Mouse (Mus musculus) spleen, postnatal 14 days (tissue): ENCODE data around the gene Osm.

Experiments used
- DNase-seq, 2 experiments: peaks; one replicate each; pipeline ENCODE4 v3.0.0; 2021 to 2022; ENCODE audit warnings: low spot score in 2 of 2

Gene Osm

DNA sequence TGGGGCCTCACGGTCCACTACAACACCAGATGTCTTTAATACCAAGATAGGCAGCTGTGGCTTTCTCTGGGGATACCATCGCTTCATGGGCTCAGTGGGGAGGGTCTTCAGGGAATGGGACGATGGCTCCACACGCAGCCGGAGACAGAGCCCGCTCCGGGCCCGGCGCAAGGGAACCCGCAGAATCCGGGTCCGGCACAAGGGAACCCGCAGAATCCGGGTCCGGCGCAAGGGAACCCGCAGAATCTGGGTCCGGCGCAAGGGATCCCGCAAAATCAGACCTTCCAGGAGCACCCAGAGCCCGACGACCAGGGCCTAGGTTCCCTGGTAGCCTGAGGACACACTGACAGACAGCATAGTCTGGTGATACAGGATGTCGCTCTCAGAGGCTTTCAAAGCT, 3.5 kb downstream of the Osm start:
- no peak for DNase-seq

DNA sequence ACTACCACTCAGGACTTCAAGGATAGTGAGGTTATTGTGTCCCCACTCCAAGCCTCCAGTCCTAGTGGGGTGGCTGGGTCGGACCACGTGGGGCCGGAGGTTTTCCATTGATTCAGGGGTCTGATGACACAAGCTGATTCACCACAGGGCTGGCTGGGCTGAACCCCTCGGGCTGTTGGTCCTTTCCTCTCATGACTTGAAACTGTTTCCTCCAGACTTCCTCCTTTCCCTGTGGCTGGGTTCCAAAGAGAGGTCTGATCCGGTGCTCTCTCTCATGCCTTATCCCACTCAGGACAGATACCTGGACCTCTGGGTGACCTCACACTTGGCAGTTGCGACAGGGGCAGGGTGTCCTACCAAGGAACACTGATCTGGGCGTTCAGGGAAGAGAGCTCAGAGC, 3.9 kb downstream of the Osm start:
- no peak for DNase-seq

DNA sequence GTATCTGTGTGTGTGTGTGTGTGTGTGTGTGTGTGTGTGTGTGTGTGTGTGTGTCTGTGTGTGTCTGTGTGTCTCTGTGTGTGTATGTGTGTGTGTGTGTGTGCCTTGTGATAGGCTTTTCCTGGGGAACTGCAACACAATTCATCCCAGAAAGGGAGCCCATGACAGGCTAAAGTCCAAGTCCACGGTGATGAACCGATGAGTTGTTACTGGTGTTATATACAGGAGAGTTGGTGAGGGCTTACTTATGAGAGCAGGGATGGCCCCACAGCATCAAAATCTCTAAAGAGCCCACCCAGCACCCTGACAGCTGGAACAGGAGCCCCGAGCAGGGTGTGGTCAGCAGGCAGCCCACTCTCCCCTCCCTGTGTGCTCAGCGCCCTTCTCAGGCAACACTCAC, 5.0 kb downstream of the Osm start:
- no peak for DNase-seq

DNA sequence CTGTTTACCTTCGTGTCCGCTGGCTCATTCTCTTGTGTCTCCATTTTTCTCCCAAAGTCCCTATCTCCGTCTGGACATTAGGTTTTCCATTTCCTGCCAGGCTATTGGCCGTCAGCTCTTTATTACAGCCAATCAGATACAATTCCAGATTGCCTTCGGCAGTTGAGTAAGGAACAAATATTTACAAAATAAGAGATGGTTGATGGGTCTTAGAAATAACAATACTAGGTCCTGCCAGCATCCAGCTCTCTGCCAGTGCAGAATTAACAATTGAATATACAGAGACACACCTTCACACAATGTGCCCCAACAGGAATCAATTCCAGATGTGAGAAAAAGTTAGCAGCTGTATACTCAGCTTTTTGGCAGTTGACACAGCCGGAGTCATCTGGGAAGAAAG, 9.9 kb downstream of the Osm start:
- no peak for DNase-seq

DNA sequence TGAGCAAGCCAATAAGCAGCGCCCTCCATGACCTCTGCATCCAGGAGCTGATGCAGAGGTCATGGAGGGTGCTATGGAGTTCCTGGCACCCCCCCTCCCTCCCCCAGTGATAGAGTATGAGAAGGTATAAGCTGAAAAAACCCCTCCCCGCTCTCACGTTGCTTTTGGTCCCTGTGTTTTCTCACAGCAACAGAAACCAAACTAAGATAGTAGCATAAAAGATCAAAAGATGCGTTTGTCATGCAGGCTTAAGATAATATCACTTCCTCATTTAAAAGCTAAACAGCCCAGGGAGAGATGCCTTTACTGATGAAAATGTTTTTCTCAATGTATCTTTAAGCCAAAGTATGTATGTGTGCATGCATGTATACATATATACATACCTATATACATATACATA, 10.4 kb downstream of the Osm start:
- no peak for DNase-seq

DNA sequence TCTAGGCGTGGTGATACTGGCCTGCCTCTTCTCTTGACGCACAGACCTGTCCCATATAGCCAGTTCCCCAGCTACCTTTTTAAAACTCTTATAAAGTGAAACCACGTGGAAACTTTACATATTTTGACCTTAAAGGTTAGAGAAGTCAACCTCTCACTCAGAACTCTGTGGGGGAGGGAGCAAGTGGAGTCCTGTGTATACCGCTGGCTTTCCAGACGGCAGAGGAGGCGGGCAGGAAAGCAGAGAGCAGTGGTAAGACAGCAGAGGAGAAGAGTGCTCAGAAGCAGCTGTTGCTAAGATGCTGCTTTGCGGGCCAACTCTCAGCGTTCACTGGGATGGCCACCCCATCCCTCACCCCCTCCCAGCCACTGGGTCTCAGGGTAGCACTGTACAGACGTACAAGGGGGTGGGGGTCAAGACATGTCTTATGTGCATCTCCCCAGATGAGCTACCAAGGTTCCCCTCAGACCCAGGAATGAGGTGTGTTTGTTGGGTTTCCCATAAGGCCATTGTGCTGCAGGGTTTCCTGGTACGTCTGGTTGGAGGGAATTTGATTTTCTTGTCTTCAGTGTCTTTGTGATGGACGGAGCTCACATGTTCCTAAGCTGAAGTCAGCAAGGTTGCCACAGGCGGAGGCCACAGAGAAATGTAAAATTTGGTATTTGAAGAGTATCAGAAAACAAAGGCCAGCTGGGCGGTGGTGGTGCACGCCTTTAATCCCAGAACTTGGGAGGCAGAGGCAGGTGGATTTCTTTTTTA, 11.2 kb downstream of the Osm start:
- no peak for DNase-seq

DNA sequence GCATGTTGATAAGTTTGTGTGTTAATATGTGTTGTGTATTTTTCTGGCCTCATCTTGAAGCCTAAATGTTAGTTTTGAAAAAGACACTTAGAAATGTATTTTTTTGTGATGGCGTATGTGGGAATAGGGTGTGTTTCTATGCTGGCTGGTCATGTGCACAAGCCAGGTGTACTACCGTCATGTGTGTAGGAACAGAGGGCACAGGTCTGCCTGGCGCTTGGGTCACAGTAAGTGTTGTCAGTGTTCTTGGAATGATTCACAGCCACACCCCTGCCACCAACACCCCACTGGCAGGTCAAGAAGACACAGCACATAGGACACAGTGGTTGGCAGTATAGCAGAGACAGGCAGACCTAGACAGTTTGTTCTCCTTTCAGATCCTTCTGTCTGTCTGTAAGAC, 12.9 kb downstream of the Osm start:
- no peak for DNase-seq

DNA sequence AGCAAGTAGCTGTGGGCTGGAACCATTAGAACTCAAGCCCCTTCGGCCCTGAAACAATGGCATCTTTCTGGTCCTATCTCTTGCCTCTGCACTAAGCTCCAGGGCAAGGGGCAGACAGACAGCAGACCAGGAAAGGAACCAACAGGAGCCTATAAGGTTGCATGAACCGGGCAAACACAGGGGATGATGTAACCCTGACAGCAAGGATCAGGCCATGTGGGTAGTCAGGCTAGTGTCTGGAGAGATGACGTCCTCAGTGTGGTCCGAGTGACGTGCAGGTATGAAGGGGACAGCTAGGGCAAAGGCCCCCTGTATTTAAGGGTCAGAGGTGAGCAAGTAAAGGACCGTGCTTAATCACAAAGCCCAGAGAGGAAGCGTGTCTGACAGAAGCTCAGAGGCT, 14.1 kb downstream of the Osm start:
- DNase-seq, result no peak

DNA sequence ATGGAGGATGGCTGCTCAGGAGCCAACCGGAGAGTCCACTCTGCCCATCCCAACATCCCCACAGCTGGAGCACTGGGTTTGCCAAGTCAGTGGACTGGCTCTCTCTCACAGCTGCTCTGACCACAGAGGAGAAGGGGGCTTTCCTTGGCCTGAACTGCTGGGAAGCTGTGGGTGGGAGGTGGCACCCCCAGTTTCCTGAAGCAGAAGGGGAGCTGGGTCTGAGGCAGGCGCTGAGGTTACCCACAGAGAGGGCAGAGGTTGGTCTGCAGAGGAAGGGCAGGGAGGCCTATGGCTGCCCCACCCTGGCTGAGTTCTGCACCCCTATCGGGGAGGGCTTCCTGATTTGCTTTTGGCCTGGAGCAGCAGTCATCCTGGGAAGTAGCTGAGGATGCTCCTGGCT, 15.2 kb downstream of the Osm start:
- DNase-seq, result no peak

DNA sequence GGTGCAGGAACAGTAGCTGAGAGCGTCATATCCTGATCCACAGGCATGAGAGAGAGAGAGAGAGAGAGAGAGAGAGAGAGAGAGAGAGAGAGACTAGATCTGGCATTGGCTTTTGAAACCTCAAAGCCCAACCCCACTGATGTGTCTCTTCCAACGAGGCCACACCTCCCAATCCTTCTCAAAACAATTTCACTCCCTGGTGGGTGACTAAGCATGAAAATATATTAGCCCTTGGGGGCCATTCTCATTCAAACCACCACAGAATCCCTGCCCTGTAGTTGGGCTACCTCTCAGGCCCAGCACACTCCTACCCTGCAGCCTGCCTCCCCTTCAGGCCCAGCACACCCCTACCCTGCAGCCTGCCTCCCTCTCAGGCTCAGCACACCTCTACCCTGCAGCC, 16.7 kb downstream of the Osm start:
- DNase-seq, result no peak

DNA sequence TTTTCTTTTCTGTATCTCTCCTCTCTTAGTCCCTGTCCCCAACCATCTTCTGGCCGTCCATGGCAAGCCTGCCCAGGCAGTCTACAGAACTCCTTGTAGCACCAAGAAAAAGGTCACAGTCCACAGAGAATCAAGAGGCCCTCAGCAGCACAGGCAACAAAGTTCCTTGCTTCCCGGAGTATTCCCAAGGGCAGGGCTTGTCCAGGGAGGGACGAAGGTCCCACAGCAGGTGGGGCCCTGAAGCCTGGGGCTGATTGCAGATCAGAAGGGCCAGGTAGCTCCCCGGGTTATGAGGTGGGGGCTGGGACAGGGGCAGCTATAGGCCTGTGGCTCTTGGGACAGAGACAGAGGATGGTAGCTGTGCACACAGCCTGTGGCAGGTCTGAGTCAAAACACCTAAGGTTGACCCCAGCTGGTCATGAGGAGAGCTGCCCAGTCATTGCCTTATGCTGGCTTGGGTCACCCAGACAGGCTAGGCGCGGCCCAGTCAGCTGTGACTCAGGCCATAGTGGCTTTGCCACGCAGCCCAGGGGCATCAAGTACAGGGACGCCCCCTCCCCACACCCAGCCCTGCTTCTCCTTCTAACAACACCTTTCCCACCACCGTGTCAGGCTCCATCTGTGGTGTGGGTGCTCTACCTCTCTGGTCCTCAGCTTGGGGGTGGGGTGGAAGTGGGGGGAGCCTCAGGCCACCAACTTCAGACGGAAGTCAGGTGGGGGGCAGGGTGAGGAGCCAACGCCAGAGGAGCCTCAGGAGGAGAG, 20.8 kb downstream of the Osm start, which contains the start of gene Lif:
Lif (plus strand) TSS at position 712 of the 762 bp plus-strand sequence.
- no peak for DNase-seq

DNA sequence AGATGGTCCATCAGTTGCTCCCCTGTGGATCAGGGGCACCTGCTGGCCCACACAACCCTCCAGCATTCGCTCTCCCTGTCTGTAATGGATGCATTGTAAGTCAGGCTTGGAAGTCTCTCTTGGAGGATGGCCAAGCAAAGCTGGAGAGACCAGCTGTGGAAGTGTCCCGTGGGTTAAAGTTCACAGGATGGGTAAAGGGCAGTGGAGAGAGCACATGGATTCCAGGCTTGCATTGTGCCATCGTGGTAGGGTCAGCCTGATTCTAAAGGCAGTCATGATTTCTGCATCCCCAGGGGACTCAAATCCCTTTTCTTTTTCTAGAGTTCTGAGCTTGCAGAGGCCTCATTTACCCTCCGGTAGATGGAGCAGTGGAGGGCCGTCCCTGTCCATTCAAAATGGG, 21.5 kb downstream of the Osm start:
- DNase-seq, result no peak

DNA sequence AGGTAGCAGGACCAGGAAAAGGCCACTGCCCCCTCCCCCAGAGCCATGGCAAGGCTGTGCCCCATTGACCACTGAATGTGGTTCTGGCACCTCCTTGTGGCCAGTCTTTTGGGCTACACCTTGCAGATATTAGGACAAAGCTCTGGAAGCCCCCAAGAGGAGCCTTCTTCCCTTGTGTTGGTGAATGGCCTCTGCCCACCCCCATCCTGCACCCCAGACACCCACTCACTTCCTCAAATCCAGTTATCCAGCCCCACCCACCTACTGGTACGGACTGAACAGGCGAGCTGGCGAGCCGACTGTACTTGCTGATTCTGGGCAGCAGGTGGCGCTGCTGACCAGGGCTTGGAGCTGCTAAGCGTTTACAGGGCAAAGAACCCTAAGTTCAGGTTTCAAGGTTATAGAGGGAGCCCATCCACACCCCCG, 22.4 kb downstream of the Osm start:
- DNase-seq, result peak; percentile 70 to 81

DNA sequence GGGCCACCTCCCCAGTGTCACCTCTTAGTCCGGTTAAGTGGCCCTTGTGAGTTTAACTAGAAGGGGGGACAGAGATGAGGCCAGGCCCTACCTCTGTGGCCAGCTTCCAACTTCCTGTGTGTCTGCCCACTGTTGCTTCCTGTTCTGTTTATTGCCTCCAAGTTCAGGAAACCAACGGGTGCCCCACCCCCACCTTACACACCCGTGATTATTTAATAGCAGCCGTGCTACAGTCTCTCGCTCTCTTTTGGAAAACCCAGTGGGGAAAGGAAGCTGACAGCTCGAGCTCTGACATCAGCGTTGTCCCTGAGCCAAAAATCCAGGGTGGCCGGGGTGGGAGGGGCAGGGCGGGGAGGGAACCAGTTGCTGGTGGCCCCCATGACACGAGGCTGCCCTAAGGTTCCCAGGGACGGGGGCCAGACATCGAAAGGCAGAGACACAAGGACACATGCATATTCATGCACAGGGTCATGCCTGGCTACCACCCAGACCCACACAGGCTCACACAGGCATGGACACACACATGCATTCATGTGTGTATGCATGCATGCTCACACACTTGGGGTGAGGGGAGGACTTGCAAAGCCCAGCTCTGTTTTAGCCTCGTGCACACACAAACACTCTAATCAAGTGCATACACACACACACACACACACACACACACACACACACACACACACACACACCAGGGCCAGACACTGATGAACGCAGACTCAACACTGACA, 24.4 kb downstream of the Osm start:
- no peak for DNase-seq

DNA sequence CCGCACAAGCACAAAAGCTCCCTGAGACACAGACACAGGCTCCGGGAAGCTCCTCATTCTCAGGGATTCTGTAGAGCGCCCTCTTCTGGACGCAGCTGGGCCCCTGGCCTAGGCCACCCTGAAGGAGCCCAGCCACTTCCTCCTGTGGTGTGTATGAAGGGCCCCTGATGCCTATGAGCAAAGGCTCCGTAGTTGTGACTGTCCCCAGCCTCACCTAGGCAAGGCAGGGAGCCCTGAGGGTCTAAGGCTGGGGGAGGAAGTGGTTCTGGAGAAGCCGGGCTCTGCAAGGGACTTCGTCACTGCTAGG, 24.9 kb downstream of the Osm start:
- peak; percentile 31 to 62 for DNase-seq

DNA sequence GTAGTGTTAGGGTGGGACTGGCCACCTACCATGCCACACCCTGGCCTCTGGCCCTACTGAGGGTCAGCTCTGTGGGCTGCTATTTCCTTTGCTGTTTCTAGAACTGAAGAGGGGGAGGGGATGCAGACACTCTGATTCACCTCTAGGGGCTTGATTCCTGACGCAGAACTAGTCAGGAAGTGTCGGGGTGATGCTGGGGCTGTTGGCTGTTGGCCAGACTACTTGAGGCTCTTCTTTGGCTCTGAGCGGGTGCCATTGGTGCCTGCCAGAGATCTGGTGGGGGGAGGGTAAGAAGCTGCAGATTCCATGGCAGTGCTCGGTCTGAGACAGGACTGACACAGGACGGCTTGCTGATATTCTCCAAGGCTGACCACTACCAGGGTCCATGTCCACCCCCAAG, 25.7 kb downstream of the Osm start:
- DNase-seq, result no peak

DNA sequence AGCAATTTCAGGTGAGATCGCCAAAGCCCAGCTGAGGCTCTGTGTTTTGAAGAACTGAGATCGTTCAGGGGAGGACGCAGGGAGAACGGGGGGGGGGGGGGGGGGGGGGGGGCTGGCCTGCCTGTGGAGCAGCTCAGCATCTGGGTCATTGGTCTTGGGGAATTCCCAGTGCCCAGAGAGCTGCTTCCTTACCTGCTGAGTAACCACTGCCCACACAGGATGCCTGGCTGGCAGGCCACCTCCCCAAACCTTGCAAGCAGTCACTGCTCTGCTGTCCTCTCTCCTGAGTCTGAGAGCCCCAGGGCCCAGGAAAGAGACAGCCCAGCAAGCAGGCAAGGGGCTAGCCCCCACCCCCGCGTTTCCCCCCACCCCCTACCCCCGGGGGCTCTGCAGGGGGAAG, 26.6 kb downstream of the Osm start:
- no peak for DNase-seq

DNA sequence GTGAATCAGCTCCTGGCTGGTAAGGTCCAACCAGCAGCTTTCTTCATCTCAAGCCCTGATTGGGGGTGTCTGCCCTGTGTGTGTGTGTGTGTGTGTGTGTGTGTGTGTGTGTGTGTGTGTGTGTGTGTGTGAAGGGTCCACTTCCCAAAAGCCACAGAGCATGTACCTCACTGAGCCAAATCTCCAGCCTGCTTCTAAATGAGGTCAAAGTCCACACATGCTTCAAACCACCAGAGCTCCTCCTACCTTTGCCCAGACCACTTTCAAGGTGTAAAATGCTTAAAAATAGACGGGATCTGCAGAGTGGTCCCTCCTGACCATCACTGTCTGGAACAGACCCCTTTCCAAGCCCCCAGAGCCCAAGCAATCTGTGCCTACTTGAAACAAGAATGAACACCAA, 27.1 kb downstream of the Osm start:
- no peak for DNase-seq

DNA sequence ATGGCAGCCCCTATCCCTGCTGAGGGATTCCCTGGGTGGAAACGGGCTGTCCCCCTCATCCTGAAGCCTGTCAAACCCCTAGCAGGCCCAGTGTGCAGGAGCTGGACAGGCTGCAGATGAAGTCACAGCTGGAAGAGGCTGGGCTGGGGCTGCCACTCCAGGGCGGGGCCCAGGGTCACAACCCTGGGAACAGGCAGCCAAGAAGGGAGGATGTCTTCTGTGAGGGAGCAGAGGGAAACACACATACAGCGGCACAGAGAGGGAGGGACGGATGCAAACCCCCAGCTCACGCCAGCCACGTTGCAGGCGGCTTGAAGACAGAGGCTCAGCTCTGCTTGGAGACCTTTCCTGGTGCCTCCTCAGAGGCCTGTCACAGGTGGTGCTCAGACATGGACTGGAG, 27.8 kb downstream of the Osm start:
- DNase-seq, result no peak

DNA sequence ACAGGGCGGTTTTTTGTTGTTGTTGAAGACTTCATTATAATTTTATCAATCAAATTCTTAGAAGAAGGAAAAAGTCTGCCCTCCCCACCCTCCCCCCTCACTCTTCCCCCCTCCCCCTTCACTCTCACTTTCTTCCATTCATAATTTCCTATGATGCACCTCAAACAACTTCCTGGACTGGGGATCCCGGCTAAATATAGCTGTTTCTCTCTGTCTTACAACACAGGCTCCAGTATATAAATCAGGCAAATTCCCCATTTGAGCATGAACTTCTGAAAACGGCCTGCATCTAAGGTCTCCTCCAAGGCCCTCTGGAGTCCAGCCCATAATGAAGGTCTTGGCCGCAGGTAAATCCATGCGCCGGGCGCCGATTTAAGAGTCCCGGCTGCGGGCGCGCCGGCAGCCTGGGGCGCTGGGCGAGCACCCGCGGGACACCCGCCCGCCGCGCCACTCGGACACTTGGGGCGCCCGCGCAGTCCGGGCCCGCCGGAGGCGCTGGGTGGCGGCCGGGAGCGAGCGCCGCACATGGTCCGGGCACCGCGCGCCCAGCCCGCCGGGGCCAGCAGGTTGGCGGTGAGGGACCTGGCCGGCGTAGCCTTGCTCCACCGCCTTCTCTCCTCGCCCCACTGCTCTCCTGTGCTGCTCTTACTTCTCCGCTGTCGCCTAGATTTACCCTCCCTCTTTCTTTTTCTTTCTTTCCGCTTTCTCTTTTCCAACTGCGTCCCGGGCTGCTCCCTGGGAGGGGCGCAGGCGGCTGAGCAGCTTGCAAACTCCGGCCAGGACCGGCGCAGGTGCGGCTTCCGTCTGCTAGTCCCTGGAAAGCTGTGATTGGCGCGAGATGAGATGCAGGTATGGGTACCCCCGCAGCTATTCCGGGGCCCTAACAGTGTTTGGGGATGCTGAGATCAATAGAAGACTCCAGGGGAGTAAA, 30.3 kb downstream of the Osm start:
- no peak for DNase-seq

DNA sequence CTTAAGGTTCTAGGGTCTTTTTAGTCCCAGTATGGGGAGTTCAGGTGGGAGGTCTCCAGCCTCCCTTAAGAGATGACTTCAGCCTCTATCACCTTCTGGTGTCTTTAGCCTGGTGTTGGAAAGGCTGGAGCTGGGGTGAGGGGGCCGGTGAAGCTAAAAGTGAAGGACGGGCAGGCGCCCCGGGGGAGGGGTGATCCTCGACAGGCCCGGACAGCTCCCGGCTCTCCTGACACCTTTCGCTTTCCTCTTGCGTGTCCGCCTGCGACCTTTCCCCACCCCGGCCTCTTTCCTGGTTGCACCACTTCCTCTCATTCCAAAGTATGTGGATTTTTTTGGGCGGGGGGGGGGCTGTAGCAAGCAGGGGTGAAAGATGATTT, 31.0 kb downstream of the Osm start:
- DNase-seq, result no peak

DNA sequence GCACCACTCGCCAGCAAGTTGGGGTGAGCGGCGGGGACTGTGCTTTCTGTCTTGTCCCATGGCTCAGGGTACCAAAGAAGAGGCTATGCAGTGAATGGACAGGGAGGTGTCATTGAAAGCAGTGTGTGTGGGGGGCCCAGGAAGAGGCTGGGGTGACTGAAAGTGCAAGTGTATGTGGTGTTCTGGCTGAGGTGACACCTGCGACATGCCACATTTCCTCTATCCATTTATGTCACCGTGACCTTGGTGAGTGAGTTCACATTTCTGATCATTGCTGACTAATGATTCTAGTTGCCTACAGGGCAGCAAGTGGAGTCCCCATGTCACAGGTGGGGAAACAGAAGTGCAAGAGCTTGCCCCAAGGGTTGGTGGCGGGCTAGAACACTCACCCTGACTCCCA, 32.3 kb downstream of the Osm start:
- DNase-seq, result no peak
